Mouse (Mus musculus): ENCODE data around the gene Apob. TPM values are rescaled to one million over a fixed set of nuclear protein-coding genes. Genes with fewer than 3 reads are reported as not detected.

The Apob gene
- polyA plus RNA-seq (2012; rRNA removed): 0.16 and 0.32 TPM in 2 replicates

- WGBS: 76% methylated on average over 20 of the region's 20 CpGs
- TF ChIP-seq POLR2A (IDR thresholded peaks at IDR 0.05; ENCODE audit: borderline replicate concordance, extremely low read depth, low read depth, low read length) (no peak), CTCF (IDR thresholded peaks at IDR 0.05; ENCODE audit: insufficient read depth, low read length) (no peak)
- no peak for DNase-seq
- Histone ChIP-seq H3K4me1 (ENCODE audit: control insufficient read depth, insufficient read depth, low read length) (no peaks in the 10 kb centered on the region), H3K4me3 (replicated peaks; ENCODE audit: extremely low read depth, low read depth, low read length) (no peak within 1 kb of the TSS)
These were observed at the start of gene Apob for GRCm38 (mm10) chr12:7977466-7978189. TSS of gene Apob (plus strand) at chr12:7977648.

GRCm38 (mm10) chr12:7932405-7932920 is 45.0 kb upstream of the Apob start:
- Histone ChIP-seq H3K4me3 (replicated peaks; ENCODE audit: extremely low read depth, low read depth, low read length) (no peak overlapping the region), H3K4me1 (ENCODE audit: control insufficient read depth, insufficient read depth, low read length) (no peaks in the 10 kb centered on the region)
- WGBS: 59% methylated on average over 4 of the region's 4 CpGs
- DNase-seq: no peak
- TF ChIP-seq CTCF (IDR thresholded peaks at IDR 0.05; ENCODE audit: insufficient read depth, low read length) (no peak), POLR2A (IDR thresholded peaks at IDR 0.05; ENCODE audit: borderline replicate concordance, extremely low read depth, low read depth, low read length) (no peak)

GRCm38 (mm10) chr12:7950098-7950745 is 27.2 kb upstream of the Apob start:
- no peak for TF ChIP-seq CTCF (IDR thresholded peaks at IDR 0.05; ENCODE audit: insufficient read depth, low read length)
- no peak for DNase-seq
- H3K4me1 ChIP-seq (ENCODE audit: control insufficient read depth, insufficient read depth, low read length): no peaks in the 10 kb centered on the region
- 60% methylated on average over 9 of the region's 9 CpGs for WGBS
- no peak overlapping the region for H3K4me3 ChIP-seq (replicated peaks; ENCODE audit: extremely low read depth, low read depth, low read length)

GRCm38 (mm10) chr12:7958851-7959250 is 18.6 kb upstream of the Apob start:
- TF ChIP-seq CTCF (IDR thresholded peaks at IDR 0.05; ENCODE audit: insufficient read depth, low read length): no peak
- no peak for TF ChIP-seq POLR2A (IDR thresholded peaks at IDR 0.05; ENCODE audit: borderline replicate concordance, extremely low read depth, low read depth, low read length)
- Histone ChIP-seq H3K4me1 (ENCODE audit: control insufficient read depth, insufficient read depth, low read length) (no peaks in the 10 kb centered on the region), H3K4me3 (replicated peaks; ENCODE audit: extremely low read depth, low read depth, low read length) (no peak overlapping the region)
- DNase-seq: no peak
- WGBS: 63% methylated on average over 1 of the region's 1 CpGs

- DNase-seq: no peak
- TF ChIP-seq CTCF (IDR thresholded peaks at IDR 0.05; ENCODE audit: insufficient read depth, low read length) (no peak), POLR2A (IDR thresholded peaks at IDR 0.05; ENCODE audit: borderline replicate concordance, extremely low read depth, low read depth, low read length) (no peak)
- Histone ChIP-seq H3K4me3 (replicated peaks; ENCODE audit: extremely low read depth, low read depth, low read length) (no peak overlapping the region), H3K4me1 (ENCODE audit: control insufficient read depth, insufficient read depth, low read length) (no peaks in the 10 kb centered on the region)
- WGBS: 83% methylated on average over 6 of the region's 6 CpGs
These were observed 18.0 kb upstream of the Apob start for GRCm38 (mm10) chr12:7959310-7959918.

GRCm38 (mm10) chr12:7962314-7962927 is 15.0 kb upstream of the Apob start:
- Histone ChIP-seq H3K4me1 (ENCODE audit: control insufficient read depth, insufficient read depth, low read length) (no peaks in the 10 kb centered on the region), H3K4me3 (replicated peaks; ENCODE audit: extremely low read depth, low read depth, low read length) (no peak overlapping the region)
- no peak for DNase-seq
- TF ChIP-seq CTCF (IDR thresholded peaks at IDR 0.05; ENCODE audit: insufficient read depth, low read length) (no peak), POLR2A (IDR thresholded peaks at IDR 0.05; ENCODE audit: borderline replicate concordance, extremely low read depth, low read depth, low read length) (no peak)
- WGBS: 36% methylated on average over 5 of the region's 5 CpGs

- Histone ChIP-seq H3K4me3 (replicated peaks; ENCODE audit: extremely low read depth, low read depth, low read length) (no peak overlapping the region), H3K4me1 (ENCODE audit: control insufficient read depth, insufficient read depth, low read length) (no peaks in the 10 kb centered on the region)
- DNase-seq: no peak
- 57% methylated on average over 2 of the region's 2 CpGs for WGBS
- TF ChIP-seq CTCF (IDR thresholded peaks at IDR 0.05; ENCODE audit: insufficient read depth, low read length): no peak
- no peak for TF ChIP-seq POLR2A (IDR thresholded peaks at IDR 0.05; ENCODE audit: borderline replicate concordance, extremely low read depth, low read depth, low read length)
These were observed 10.2 kb upstream of the Apob start for GRCm38 (mm10) chr12:7967221-7967620.

- Histone ChIP-seq H3K4me1 (ENCODE audit: control insufficient read depth, insufficient read depth, low read length) (no peaks in the 10 kb centered on the region), H3K4me3 (replicated peaks; ENCODE audit: extremely low read depth, low read depth, low read length) (no peak overlapping the region)
- 69% methylated on average over 2 of the region's 2 CpGs for WGBS
- TF ChIP-seq CTCF (IDR thresholded peaks at IDR 0.05; ENCODE audit: insufficient read depth, low read length) (no peak), POLR2A (IDR thresholded peaks at IDR 0.05; ENCODE audit: borderline replicate concordance, extremely low read depth, low read depth, low read length) (no peak)
- no peak for DNase-seq
These were observed 7.1 kb upstream of the Apob start for GRCm38 (mm10) chr12:7970301-7970700.

- Histone ChIP-seq H3K4me1 (ENCODE audit: control insufficient read depth, insufficient read depth, low read length) (no peaks in the 10 kb centered on the region), H3K4me3 (replicated peaks; ENCODE audit: extremely low read depth, low read depth, low read length) (no peak overlapping the region)
- 51% methylated on average over 3 of the region's 3 CpGs for WGBS
- DNase-seq: no peak
- TF ChIP-seq POLR2A (IDR thresholded peaks at IDR 0.05; ENCODE audit: borderline replicate concordance, extremely low read depth, low read depth, low read length): no peak
- TF ChIP-seq CTCF (IDR thresholded peaks at IDR 0.05; ENCODE audit: insufficient read depth, low read length): no peak
These were observed 6.6 kb upstream of the Apob start for GRCm38 (mm10) chr12:7970817-7971216.

Data from lung, adult 2 months (tissue).